Comparison of ENCODE assay signal across 11 mouse cellular contexts in genomic region chr12:112182609-112182955, GRCm38 (mm10). TPM values are rescaled to one million over a fixed set of nuclear protein-coding genes. Genes with fewer than 3 reads are reported as not detected.
DNase-seq lines count a peak whose midpoint lies in the region; ATAC-seq and TF ChIP-seq lines count a peak whose summit lies in the region.
"Had no signal": no experiment of that assay in that cellular context is flagged by ENCODE, and none has a peak within 500 bp of the region (broad histone marks: within the 10 kb centered on the region; RNA-seq: fewer than 3 reads in every experiment).

No protein-coding gene starts in this region.

- WGBS in midbrain, embryonic 12.5 days, result 47% methylated on average over 7 of the region's 7 CpGs
- WGBS in midbrain, embryonic 11.5 days, result 44% methylated on average over 7 of the region's 7 CpGs
- 37% methylated on average over 7 of the region's 7 CpGs for WGBS in forebrain, postnatal 0 days
- 55% methylated on average over 7 of the region's 7 CpGs for WGBS in limb, embryonic 12.5 days

- H3K4me2 ChIP-seq in midbrain, embryonic 12.5 days (replicated peaks), result no peak overlapping the region
- H3K4me2 ChIP-seq in midbrain, embryonic 11.5 days, result no peak overlapping the region
- H3K4me2 ChIP-seq in forebrain, postnatal 0 days (ENCODE audit: low read depth), result no peak overlapping the region
- H3K4me2 ChIP-seq in limb, embryonic 12.5 days, result no peak overlapping the region
- H3K4me2 ChIP-seq: hindbrain, embryonic 15.5 days had no signal

- peaks cover 27% of the 10 kb centered on the region for H3K4me1 ChIP-seq in midbrain, embryonic 12.5 days
- peaks cover 14% of the 10 kb centered on the region for H3K4me1 ChIP-seq in midbrain, embryonic 11.5 days (ENCODE audit: control insufficient read depth, insufficient read depth, low read length)
- H3K4me1 ChIP-seq in forebrain, postnatal 0 days (ENCODE audit: insufficient read depth), result peaks cover 4% of the 10 kb centered on the region; the same call in 1 of the 2 replicates
- peaks cover 32% of the 10 kb centered on the region for H3K4me1 ChIP-seq in limb, embryonic 12.5 days (replicated peaks)
- H3K4me1 ChIP-seq: hindbrain, embryonic 15.5 days had no signal

- H3K4me3 ChIP-seq in midbrain, embryonic 12.5 days, result no peak overlapping the region
- H3K4me3 ChIP-seq in midbrain, embryonic 11.5 days (ENCODE audit: low read depth, low read length), result no peak overlapping the region
- H3K4me3 ChIP-seq in forebrain, postnatal 0 days (ENCODE audit: low read depth, low read length), result no peak overlapping the region
- H3K4me3 ChIP-seq in limb, embryonic 12.5 days (replicated peaks), result no peak overlapping the region
- H3K4me3 ChIP-seq: hindbrain, embryonic 15.5 days had no signal

- H3K9me3 ChIP-seq in midbrain, embryonic 12.5 days, result no peaks in the 10 kb centered on the region; the same call in 1 of the 2 replicates
- H3K9me3 ChIP-seq in midbrain, embryonic 11.5 days (ENCODE audit: control insufficient read depth, low read length), result no peaks in the 10 kb centered on the region
- H3K9me3 ChIP-seq in forebrain, postnatal 0 days (ENCODE audit: low read length), result no peaks in the 10 kb centered on the region
- H3K9me3 ChIP-seq in limb, embryonic 12.5 days, result no peaks in the 10 kb centered on the region
- H3K9me3 ChIP-seq: hindbrain, embryonic 15.5 days had no signal

- H3K27me3 ChIP-seq in midbrain, embryonic 12.5 days, result peaks cover 28% of the 10 kb centered on the region
- no peaks in the 10 kb centered on the region for H3K27me3 ChIP-seq in midbrain, embryonic 11.5 days (ENCODE audit: control insufficient read depth, insufficient read depth, low read length)
- no peaks in the 10 kb centered on the region for H3K27me3 ChIP-seq in forebrain, postnatal 0 days (ENCODE audit: insufficient read depth, low read length)
- H3K27me3 ChIP-seq in limb, embryonic 12.5 days, result no peaks in the 10 kb centered on the region
- H3K27me3 ChIP-seq: hindbrain, embryonic 15.5 days had no signal

- DNase-seq in gastrocnemius, adult 18-20 months (ENCODE audit: low spot score), result peak; percentile 58
- no peak for DNase-seq in gastrocnemius, adult 8-10 months (ENCODE audit: low spot score in 2 of 2)
- no peak for DNase-seq in midbrain, embryonic 11.5 days (ENCODE audit: low spot score, missing footprints)
- no peak for DNase-seq in forebrain, postnatal 0 days
- DNase-seq in left cerebral cortex, adult 18-20 months (ENCODE audit: low spot score in 2 of 2), result no peak
- no peak for DNase-seq in frontal cortex, postnatal 25 days (ENCODE audit: low spot score in 2 of 2)

- peaks cover 30% of the 10 kb centered on the region for H3K36me3 ChIP-seq in midbrain, embryonic 12.5 days
- H3K36me3 ChIP-seq in midbrain, embryonic 11.5 days (ENCODE audit: control insufficient read depth, insufficient read depth, low read length), result no peaks in the 10 kb centered on the region
- peaks cover 24% of the 10 kb centered on the region for H3K36me3 ChIP-seq in forebrain, postnatal 0 days (ENCODE audit: insufficient read depth)
- peaks cover 30% of the 10 kb centered on the region for H3K36me3 ChIP-seq in limb, embryonic 12.5 days
- H3K36me3 ChIP-seq: hindbrain, embryonic 15.5 days had no signal

- H3K27ac ChIP-seq in midbrain, embryonic 12.5 days (replicated peaks), result no peak overlapping the region; the same call in 1 of the 2 replicates
- no peak overlapping the region for H3K27ac ChIP-seq in midbrain, embryonic 11.5 days (ENCODE audit: low read depth, low read length)
- no peak overlapping the region for H3K27ac ChIP-seq in forebrain, postnatal 0 days (ENCODE audit: low read depth, low read length)
- H3K27ac ChIP-seq in limb, embryonic 12.5 days, result peak overlapping the region; percentile 41; the same call in 1 of the 2 replicates
- H3K27ac ChIP-seq: hindbrain, embryonic 15.5 days; liver, embryonic 14.5 days had no signal

- TF ChIP-seq CTCF in forebrain, postnatal 0 days (IDR thresholded peaks at IDR 0.05; ENCODE audit: low read depth), result no peak

- ATAC-seq in midbrain, embryonic 12.5 days (ENCODE audit: low FRiP score, low read depth), result no peak
- ATAC-seq in midbrain, embryonic 11.5 days (ENCODE audit: low FRiP score), result no peak
- ATAC-seq in forebrain, postnatal 0 days, result peak; percentile 16; the same call in 1 of the 2 replicates
- no peak for ATAC-seq in limb, embryonic 12.5 days (ENCODE audit: insufficient number of reproducible peaks, insufficient read depth, low FRiP score, low TSS enrichment, low read depth)

- H3K9ac ChIP-seq in midbrain, embryonic 12.5 days (replicated peaks), result peak overlapping the region; percentile 17; the same call in 1 of the 2 replicates
- no peak overlapping the region for H3K9ac ChIP-seq in midbrain, embryonic 11.5 days (ENCODE audit: low read length)
- H3K9ac ChIP-seq in forebrain, postnatal 0 days, result no peak overlapping the region
- H3K9ac ChIP-seq in limb, embryonic 12.5 days (replicated peaks), result no peak overlapping the region
- H3K9ac ChIP-seq: hindbrain, embryonic 15.5 days; liver, embryonic 14.5 days had no signal

RNA-seq across cellular contexts. Expression of gene Kif26a, which starts 36.6 kb away (rescaled TPM):
- total RNA-seq in gastrocnemius, adult 18-20 months (2021), result 1 to 10 TPM; 2.7 to 4.5 TPM
- total RNA-seq in gastrocnemius, adult 8-10 months (2022), result 1 to 10 TPM; 3.4 to 4.5 (median 3.5) TPM
- 10.0 and 10.1 TPM in 2 replicates for polyA plus RNA-seq in midbrain, embryonic 12.5 days (2016; fragmentation: Nextera tagmentation; extraction: Ambion mirVana)
- 2.6 and 3.5 TPM in 2 replicates for polyA plus RNA-seq in midbrain, embryonic 11.5 days (2014; fragmentation: Nextera tagmentation; extraction: Ambion mirVana)
- total RNA-seq in forebrain, postnatal 0 days (2014; rRNA removed), result 50.4 and 55.1 TPM in 2 replicates
- polyA plus RNA-seq in forebrain, postnatal 0 days (2015; fragmentation: Nextera tagmentation; extraction: Ambion mirVana), result 5.0 and 6.2 TPM in 2 replicates
- polyA plus RNA-seq in limb, embryonic 12.5 days (2016; fragmentation: Nextera tagmentation; extraction: Ambion mirVana), result 6.6 and 6.7 TPM in 2 replicates
- total RNA-seq in left cerebral cortex, adult 18-20 months (2021), result 1 to 10 TPM; 4.2 to 4.5 TPM
- total RNA-seq: monocyte, adult 5-6 weeks had no signal
